Mouse (Mus musculus) adrenal gland, postnatal 10 days (tissue): ENCODE data around the gene Rin2. TPM values are rescaled to one million over a fixed set of nuclear protein-coding genes. Genes with fewer than 3 reads are reported as not detected.

ENCODE experiments used
- DNase-seq: peaks from one replicate; pipeline ENCODE4 v3.0.0; 2021; ENCODE audit warnings: mixed read lengths
- long read RNA-seq, 2 experiments: library from polyadenylated mRNA; stranded (forward); transcript quantifications; one replicate each; pipeline ENCODE4 v2.0.0; 2021
- total RNA-seq, 2 experiments: library from RNA; stranded (reverse); gene quantifications; 2 replicates each; pipeline ENCODE4 v1.2.3; 2021

Gene Rin2
- total RNA-seq, result 10 to 100 TPM; 24.6 to 32.2 TPM
- long read RNA-seq, experiment 1, partial matches to known transcripts, result 16 of 21 reads
- long read RNA-seq, experiment 1, other reads (novel, unspliced or antisense), result 5 of 21 reads
- long read RNA-seq, experiment 2, full-length matches to known transcripts, result 2 of 26 reads
- long read RNA-seq, experiment 2, partial matches to known transcripts, result 14 of 26 reads
- long read RNA-seq, experiment 2, other reads (novel, unspliced or antisense), result 10 of 26 reads

GRCm38 (mm10) chr2:145675142-145675755 is at the start of gene Rin2:
Gene Rin2, plus strand, starts transcription at chr2:145675215.
- DNase-seq, result peak; percentile 82

GRCm38 (mm10) chr2:145631123-145631798 is 43.8 kb upstream of the Rin2 start:
- no peak for DNase-seq

- no peak for DNase-seq
Measured at GRCm38 (mm10) chr2:145631799-145632174, 43.2 kb upstream of the Rin2 start.

- no peak for DNase-seq
Measured at GRCm38 (mm10) chr2:145633811-145634210, 41.2 kb upstream of the Rin2 start.

- no peak for DNase-seq
Measured at GRCm38 (mm10) chr2:145640255-145640984, 34.6 kb upstream of the Rin2 start.

- no peak for DNase-seq
Measured at GRCm38 (mm10) chr2:145655373-145655960, 19.5 kb upstream of the Rin2 start.

GRCm38 (mm10) chr2:145656121-145656520 is 18.9 kb upstream of the Rin2 start:
- no peak for DNase-seq

GRCm38 (mm10) chr2:145656716-145657115 is 18.3 kb upstream of the Rin2 start:
- no peak for DNase-seq

- DNase-seq, result no peak
Measured at GRCm38 (mm10) chr2:145661242-145661641, 13.8 kb upstream of the Rin2 start.

- DNase-seq, result no peak
Measured at GRCm38 (mm10) chr2:145663899-145664298, 11.1 kb upstream of the Rin2 start.

GRCm38 (mm10) chr2:145664311-145664710 is 10.7 kb upstream of the Rin2 start:
- no peak for DNase-seq

- no peak for DNase-seq
Measured at GRCm38 (mm10) chr2:145668135-145668534, 6.9 kb upstream of the Rin2 start.

GRCm38 (mm10) chr2:145670131-145670530 is 4.9 kb upstream of the Rin2 start:
- DNase-seq, result no peak

- no peak for DNase-seq
Measured at GRCm38 (mm10) chr2:145674496-145675141, 396 bp upstream of the Rin2 start.

GRCm38 (mm10) chr2:145675756-145676543 is 935 bp downstream of the Rin2 start:
- DNase-seq, result peak; percentile 68

- no peak for DNase-seq
Measured at GRCm38 (mm10) chr2:145676544-145676925, 1.5 kb downstream of the Rin2 start.

- DNase-seq, result no peak
Measured at GRCm38 (mm10) chr2:145676936-145677335, 1.9 kb downstream of the Rin2 start.

GRCm38 (mm10) chr2:145680141-145680540 is 5.1 kb downstream of the Rin2 start:
- DNase-seq, result no peak

GRCm38 (mm10) chr2:145680762-145681161 is 5.7 kb downstream of the Rin2 start:
- no peak for DNase-seq

- DNase-seq, result no peak
Measured at GRCm38 (mm10) chr2:145681626-145682025, 6.6 kb downstream of the Rin2 start.

- no peak for DNase-seq
Measured at GRCm38 (mm10) chr2:145682924-145683323, 7.9 kb downstream of the Rin2 start.
